Mouse (Mus musculus) G1E (cell line): ENCODE measurements at regions not wholly inside any gene's neighbourhood (a gene's known extent, or its start where the extent isn't known, plus 50 kb on each side); places are given as distances from the start of the nearest gene placed in this dataset.

ENCODE experiments used
- CTCF ChIP-seq: IDR thresholded peaks from 2 replicates; pipeline ENCODE4 v1.5.1; 2012; ENCODE audit warnings: low read depth, low read length, inconsistent platforms, mixed read lengths
- GATA1 ChIP-seq: IDR thresholded peaks from 2 replicates; pipeline ENCODE4 v1.6.1; 2012; ENCODE audit warnings: borderline replicate concordance, low read length, inconsistent platforms, mixed read lengths
- POLR2AphosphoS5 ChIP-seq: IDR thresholded peaks from 2 replicates; pipeline ENCODE4 v1.6.1; 2012; ENCODE audit warnings: low read depth, low read length, inconsistent platforms; ENCODE audit not compliant: insufficient replicate concordance

GRCm38 (mm10) chr12:97927036-97927435 lies 332.2 kb downstream of the Galc start:
- no peak for TF ChIP-seq CTCF
- TF ChIP-seq GATA1, result no peak
- no peak for TF ChIP-seq POLR2AphosphoS5
